Mouse (Mus musculus) heart, postnatal 4 days (tissue): Measurements from ENCODE around the gene Cgref1. TPM values are rescaled to one million over a fixed set of nuclear protein-coding genes. Genes with fewer than 3 reads are reported as not detected.

Source experiments
- DNase-seq: peaks from one replicate; pipeline ENCODE4 v3.0.0; 2021
- total RNA-seq, 2 experiments: library from RNA; stranded (reverse); gene quantifications; 2 replicates each; pipeline ENCODE4 v1.2.3; 2021

Gene Cgref1
- under 1 TPM; 0.67 to 0.77 TPM for total RNA-seq

DNA sequence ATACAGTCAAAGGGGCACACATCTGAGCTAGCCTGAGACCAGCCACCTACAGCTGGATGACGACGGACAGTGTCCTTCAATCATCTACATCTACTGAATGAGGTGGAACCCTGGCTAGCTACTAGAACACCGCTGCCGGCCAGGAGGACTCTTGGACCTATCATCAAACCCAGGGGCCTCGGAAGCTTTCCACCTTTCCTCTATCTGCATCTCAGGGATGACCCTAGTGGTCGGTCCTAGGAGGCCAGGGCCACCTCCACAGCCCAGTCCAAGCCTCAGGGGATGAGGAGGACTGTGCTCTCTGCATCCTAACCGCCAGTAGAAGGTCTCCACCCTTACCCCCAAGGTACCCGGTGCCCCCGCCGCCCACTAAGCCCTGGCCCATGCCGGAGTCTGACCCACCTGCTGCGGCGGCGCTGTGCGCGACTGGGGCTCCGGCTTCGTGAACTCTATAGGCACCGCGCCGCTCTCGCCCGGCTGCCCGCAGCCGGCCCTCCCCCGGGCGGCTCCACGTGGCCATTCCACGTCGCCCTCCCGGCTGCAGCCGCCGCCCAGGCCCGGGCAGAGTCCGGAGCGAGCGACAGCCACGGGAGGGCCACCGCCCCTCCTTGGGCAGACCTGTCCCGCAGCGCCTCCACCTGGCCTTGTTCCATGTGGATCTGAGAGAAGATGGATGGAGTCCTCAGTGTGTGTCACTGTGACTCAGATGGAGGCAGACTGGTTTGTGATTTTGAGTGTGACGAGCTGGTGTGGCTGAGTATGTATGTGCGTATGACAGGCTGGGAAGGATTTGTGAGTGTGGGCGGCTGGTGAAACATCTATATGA lies at the start of gene Cgref1:
Gene Cgref1 (minus strand): TSS at position 636 of the 826 bp plus-strand sequence.
- peak; percentile 73 for DNase-seq

DNA sequence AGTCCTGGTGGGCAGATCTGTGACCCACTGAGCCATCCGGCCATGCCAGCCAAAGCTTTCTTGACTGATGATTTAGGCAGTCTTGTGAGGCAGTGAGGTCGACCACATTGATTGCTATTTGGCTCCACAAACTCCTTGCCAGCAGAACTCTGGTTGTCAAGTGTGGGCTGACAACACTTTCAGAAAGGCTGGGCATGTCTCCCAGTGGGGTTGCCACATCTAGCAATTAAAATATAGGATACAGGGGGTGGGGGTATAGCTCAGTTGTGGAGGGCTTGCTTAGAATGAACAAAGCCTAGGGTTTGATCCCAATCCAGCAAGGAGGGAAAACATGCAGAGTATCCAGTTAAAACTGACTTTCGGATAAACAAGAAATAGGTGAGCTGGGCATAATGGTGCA lies 48.7 kb upstream of the Cgref1 start:
- DNase-seq = no peak

DNA sequence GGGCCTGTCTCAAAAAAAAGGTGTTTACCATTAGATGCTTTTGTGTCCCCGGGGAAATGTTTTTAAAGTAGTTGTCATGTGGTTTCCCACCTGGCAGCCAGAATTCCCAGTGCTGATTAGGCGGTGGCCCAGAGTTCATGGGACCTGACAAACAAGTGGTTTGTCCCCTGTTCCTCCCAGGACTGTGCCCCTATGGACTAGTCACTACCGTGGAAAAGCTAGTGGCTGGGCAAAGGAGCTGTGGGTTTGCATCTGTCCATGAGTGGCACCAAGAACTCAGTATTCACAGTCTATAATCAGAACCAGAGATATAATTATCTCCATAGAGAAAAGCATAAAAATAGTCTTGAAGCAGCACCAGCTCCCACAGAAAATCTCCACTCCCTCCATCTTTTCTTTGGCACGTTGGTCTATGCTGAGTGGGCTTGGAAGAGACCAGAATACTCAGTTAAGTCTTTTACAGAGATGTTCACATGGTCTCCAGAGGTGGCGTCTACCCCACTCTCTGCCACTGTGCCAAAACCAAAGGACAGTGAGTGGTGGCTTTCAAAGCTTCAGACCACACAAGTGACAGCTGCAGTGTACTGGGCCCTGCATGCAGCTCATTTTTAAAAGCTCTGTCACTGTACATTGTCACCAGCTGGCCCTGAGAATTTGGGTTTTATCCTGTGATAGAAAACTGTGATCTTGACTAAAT lies 47.7 kb upstream of the Cgref1 start:
- no peak for DNase-seq

DNA sequence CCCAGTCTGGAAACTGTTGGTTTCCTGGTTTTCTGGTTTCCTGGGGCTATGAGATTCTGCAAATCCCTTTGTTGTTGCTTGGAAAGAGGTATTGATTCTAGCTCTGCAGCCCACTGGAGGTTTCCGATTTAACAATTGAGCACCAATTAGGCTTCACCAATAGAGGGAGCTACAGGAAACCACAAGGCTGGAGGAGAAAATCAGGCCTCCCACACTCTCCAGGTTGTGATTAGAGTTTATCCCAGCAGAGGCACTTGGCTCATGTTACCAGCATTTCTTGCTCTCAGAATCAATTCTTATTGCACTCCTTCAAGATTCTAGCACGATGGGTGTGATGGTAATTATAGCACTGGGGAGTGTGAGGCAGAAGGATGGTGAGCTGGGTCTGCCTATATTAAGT lies 37.0 kb upstream of the Cgref1 start:
- peak; percentile 26 for DNase-seq

DNA sequence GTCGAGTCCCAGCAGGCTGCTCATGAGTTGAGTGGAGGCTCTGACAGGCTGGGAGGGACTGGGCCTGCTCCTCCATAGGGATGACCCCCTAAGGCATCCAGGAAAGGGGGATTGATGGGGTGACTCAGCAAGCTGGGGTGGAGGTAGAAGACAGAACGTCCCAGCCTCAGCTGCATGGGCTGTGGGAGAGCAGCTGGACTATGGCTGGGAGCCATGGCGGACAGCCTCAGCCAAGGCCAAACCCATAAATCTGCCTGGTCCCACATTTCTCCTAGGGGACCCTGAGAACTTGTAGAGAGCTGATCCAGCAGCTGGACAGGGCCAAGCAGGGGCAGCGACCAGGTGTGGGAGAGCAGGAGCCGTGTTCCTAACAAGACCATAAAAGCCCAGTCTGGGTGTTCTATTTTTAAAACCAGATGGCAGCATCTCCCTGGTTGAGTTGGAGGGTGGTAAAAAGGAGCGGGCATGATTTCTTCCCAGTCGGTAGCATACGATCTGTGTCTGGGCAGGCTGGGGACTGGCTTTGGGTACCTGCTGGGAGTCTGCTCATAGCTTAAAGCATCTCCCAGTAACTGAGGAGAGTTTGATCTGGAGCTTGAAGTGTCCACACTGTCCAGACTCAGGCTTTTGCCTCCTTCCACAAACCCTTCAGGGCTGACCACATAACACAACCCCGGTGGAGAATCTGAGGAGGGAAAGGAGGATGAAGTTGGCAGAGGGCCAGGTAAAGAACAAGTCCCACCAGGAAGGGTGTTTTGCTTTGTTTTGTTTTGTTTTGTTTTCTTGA lies 29.7 kb upstream of the Cgref1 start:
- DNase-seq = peak; percentile 41

DNA sequence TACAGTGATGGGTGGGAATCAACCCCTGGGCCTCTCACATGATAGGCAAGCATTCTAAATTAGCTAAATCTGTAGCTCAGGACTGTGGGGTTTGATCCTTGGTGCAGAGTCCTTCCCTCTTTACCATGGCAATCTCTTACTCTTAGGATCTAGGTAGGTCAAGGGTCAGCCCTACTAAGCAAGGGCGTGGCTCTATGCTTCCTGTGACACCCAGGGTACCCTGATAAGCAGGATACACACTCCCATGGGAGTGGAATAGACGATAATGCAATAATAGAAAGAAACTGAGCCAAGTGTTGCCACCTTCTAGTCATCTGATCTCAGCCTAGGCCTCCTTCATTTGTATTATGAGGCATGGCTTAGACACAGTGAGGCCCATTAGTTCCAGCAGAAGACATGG lies 24.0 kb upstream of the Cgref1 start:
- DNase-seq = no peak

DNA sequence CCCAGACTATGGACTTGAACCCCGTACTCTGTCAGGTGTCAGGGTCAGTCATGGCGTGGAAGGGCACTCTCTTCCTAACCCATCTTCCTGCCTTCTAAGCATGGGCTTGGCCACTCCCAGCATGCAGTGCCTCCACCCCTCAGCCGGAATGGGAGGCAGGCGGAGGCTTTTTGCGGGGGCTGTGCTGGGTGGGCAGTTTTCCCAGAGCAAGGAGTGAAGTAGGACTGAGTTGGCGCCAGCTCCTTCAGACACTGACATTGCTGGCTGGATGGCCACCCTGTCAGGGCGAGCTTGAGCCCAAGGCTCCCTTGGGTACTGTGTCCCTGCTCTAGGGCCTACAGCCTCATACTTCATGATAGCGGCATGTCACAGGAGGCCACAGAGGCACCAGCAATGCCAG lies 23.0 kb upstream of the Cgref1 start, which contains the start of gene Tcf23:
Gene Tcf23 (plus strand): TSS at position 247 of the 400 bp plus-strand sequence.
- peak; percentile 72 for DNase-seq

DNA sequence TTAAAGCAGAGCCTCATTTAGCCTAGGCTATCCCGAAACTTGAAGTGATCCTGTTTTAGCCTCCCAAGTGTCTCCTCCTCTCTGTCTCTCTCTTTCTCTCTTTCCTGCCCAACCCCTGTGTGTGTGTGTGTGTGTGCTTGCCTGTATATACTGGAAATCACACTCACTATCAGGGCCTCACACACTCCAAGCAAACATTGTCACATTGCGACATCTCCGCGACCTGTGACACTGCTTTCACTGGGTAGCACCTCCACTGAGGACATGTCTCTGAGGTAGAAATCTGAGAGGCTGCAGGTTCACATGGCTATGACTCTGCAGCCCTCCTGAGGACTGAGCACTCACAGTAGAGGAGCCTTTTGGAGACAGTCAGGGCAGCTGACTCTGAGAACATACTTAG lies 20.8 kb upstream of the Cgref1 start:
- DNase-seq = no peak

DNA sequence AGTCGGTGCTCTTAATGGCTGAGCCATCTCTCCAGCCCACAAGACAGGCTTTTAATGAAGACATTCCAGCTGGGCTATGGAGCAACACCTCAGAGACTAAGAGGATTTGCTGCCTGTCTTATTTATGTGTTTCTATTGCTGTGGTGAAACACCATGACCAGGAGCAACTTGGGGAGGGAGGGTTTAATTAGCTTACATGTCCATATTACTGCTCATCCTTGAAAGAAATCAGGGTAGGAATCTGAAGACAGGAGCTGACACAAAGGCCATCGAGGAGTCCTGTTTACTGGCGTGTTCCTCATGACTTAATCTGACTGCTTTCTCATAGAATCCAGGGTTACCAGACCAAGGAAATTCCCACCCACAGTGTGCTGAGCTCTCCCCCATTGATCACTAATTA lies 18.5 kb upstream of the Cgref1 start:
- no peak for DNase-seq

DNA sequence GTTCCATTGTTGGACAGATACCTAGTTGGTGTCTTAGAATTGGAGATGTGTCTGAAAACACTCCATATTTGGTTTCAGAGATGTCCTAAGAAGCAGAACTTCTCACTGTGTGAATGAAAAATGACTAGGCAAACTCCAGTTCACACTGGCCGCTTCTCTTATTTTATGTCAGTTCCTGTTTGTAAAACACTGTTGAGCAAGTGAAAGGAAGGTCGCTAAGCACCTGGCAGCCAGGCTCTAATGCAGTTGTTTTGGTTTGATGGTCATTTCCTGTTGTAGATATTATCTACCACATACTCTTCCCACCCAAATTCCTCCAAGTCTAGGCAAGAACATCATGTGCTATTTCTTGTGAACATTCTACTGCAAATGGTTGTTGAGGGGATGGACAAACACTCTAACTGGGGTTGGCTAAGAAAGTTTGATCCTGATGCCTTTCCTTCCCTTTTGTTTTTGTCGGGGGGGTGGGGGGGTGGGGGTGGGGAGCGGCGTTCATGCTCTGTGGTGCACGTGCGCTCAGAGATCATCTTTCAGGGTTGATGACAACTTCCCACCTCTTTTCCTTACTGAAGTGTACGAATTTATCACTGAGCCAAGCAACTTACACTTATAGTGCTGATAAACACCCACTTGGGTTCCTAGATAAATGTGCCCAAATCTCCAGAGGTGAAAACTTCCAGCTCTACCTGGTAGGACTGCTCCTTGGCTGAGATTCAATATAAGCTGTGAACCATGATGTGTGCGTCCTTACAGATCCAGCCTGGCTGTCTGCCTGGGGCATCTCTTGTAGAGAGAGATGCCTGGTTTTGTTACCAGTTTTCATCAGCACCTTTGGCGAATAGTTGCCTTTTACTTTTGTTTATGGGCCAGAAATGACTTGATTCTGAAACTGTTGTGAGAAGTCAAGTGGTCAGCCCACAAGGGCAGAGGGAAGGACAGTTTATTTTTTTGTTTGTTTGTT lies 16.4 kb upstream of the Cgref1 start:
- DNase-seq = no peak

DNA sequence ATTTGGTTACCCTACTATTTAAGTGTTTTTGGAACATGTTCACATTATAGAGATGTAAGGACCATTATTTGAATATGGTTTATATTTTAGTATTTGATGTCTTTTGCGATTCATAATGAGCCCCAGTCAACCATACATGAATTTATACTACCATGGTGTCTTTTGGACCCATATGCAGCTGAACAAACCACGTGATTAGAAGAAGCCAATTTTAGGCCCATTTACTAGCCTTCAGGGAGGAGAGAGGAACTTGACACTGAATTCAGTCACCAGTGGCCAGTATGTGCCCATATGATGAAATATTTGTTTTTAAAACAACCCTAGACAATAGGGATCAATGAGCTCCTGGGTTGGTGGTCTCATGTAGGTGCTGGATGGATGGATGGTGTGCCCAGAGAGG lies 15.4 kb upstream of the Cgref1 start:
- DNase-seq = no peak

DNA sequence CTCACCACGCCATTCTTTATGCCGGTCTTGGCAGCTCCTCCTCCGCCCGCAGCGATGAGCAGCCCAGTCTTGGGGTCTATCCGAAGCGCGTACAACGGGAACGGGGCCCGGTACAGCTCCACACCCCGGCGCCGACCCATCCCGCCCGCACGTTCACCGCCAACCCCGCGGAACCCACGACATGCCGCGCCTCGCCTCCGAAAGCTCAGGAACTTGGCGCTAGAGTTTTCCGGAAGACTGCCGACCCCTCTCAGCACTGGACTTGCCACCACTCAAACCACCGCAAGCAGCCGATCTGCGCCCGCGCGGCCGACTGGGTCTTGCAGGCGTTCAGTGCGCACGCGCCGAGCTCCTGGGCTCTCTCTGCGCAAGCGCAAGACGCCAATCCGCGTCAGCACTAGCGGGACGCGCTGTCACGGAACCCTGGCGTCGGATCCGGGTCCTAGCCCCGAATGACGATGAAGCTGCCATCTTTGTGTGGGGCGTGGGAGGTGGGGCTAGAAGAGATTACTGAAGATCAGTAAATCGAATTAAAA lies 14.6 kb upstream of the Cgref1 start, which contains the start of gene Preb:
Gene Preb (minus strand): TSS at position 396 of the 536 bp plus-strand sequence.
- peak; percentile 99 for DNase-seq

DNA sequence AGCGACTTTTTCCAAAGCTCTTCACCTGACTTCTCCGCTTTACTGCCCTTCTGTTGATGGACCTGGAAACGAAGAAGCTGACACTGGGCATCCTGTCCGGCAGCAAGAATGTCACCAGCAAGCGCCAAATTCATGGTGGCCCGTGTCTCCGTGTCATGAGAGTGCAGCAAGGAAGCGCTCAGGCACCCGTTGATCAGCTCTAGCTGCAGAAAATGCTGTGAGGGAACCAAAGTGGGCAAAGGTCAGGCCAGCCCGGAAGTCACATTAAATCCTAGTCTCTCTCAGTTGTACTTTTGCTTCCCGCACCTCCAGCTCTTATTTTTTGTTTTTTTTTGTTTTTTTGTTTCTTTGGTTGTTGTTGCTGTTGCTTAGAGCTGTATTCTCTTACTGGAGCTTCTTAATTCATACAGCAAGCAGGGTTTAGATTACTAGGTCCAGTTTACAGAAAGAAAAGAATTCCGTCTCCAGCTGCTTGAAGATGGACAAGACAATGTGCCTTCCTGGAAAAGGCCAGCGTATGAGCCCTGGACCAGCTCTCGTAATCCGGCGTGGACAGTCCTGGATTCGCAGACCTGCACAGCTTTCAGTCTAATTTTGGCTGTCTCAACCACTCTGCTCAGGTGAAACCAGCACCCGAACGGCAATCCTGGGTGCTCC lies 13.9 kb upstream of the Cgref1 start:
- DNase-seq = no peak

DNA sequence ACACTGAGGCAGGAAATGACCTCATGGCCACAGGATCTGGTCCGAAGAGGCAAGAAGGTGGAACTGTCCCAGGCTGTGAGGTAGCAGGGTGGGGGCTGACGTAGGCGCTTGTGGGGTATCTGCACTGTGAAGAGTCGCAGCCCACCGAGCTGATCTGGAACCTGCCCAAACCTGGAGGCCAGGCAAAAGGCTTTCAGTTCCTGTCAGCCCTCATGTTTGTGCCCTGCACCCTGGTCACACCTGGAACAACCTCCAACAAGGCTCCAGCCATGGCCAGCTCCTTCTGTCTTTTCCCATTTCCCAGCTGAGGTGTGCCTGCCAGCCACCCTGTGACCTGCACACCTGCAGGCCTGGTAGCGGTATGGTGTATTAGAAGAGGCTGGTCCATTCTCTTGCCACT lies 12.5 kb upstream of the Cgref1 start:
- no peak for DNase-seq

DNA sequence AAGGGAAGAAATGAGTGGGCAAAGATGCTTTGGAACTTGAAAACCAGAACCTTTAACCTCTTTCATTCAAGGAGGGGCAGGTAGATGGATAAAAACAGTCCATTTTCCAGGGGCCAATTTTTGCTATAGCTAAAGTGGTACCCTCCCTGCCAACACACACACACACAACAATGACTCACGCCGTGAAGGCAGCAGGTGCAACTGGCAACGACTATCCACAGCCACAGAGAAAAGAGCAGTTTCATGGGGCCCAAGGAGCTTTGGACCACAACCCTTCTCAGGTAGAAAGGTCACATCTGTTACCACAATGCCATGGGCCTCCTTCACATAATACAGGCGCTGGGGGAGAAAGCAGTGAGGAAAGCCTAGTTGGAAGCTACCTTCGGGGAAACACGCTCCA lies 10.4 kb upstream of the Cgref1 start:
- DNase-seq = no peak

DNA sequence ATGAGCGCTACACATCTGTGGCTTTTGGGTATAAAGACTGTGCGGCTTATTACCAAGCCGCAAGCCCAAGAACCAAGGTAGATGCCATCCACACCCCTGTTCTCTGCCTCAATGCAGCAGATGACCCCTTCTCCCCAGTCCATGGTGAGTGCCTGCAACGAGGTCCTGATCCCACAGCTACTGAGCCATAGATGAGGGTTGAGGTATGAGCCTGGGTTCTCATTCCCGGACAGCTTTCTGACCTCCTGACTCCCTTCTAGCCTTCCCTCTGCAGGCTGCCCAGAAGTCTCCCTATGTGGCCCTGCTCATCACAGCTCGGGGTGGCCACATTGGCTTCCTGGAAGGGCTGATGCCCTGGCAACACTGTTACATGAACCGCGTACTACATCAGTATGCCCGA lies 9.2 kb upstream of the Cgref1 start:
- no peak for DNase-seq

DNA sequence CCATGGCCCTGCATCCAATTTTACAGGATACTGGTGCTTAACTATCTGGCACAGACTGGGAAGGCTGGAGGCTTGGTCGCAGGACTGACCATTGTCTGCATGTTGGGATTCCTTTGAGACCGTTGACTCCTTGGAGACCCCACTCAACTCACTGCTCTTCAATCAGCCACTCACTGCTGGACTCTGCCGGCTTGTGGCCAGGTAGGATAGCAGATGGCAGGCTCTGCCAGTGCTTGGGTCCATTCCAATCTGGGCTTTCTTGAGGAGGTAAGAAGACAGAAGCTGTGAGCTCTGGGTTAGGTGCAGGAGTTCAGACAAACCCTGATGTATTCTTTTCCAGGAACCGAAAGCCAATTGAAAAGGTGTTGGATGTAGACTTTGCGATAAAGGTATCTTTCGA lies 8.7 kb upstream of the Cgref1 start:
- no peak for DNase-seq

DNA sequence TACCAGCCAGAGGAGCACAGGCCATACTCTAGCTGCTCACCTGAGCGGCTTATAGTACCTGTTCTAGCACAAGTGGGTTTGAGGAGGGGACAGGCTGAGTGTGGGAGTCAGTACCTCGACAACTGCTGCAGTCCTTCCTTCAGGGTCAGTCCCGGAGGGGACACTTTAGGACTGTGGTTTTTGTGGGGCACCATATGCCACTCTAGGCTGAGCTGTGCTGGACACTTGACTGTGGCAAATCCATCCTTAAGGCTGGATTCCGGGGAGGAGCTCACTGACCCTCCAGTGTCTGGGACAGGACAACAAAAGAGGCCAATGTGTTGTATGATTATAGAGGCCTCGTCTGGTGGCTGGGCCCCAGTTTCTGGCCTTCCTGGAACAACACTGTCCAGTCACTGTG lies 7.2 kb upstream of the Cgref1 start:
- DNase-seq = no peak

DNA sequence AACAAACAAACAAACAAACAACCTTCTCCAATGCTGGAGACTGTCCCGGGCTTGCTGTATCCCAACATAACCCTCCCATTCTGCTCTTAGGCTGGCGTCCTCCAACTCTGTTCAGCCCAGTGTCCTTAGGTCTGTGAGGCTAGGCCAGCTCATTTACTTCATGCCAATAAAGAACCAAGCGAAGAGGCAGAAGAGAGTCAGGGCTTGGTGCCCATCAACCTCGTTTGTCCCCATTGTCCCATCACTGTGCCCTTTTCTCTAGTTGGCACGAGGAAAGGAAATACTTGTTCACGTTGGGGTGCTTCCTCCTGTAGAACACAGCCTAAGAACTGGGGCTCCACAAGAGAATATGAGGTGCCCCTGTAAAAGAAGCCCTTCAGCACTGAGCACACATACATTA lies 6.3 kb upstream of the Cgref1 start:
- DNase-seq = no peak

DNA sequence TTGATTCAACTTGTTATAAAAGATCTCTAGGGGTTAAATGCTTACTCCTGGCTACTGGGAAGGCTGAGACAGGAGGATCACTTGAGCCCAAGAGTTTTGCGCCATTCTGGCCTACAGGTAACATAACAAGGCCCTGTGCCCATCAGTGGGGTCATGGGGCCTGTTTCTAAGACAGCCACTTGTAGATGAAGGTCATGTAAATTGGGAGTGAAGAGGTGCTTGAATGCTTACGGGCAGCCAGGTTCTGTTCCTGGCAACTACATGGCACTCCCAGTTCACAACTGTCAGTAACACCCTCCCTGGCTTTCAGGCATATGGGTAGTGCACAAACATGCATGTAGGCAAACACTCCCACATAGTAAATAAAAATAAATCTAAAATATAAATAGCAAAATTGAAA lies 5.5 kb upstream of the Cgref1 start:
- DNase-seq = no peak

DNA sequence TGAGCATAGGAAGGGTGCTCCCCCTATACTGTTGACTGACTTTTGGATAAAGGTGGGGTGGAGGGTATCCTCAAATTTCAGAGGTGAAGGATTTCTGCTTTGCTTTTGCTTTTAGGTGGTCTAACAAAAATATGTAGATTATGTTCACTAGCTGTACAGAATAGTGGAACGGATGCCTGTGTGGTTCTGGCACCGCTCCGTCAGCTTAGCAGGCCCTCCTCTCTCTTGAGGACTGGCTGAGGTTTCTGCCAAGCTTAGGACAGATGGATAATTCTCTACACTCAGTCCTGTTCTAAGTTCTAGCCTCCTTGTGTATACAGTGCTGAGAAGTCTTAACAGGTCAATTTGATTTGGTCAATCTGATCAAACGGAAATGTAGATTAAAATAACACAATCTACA lies 5.1 kb upstream of the Cgref1 start:
- no peak for DNase-seq
